Mouse (Mus musculus) left cerebral cortex, postnatal 14 days (tissue): ENCODE data around the gene Rnf166. TPM values are rescaled to one million over a fixed set of nuclear protein-coding genes. Genes with fewer than 3 reads are reported as not detected.

Experiments used
- DNase-seq, 2 experiments: peaks; one replicate each; pipeline ENCODE4 v3.0.0; 2021 to 2022; ENCODE audit warnings: low spot score in 2 of 2, mixed read lengths in 1 of 2
- intact Hi-C: fragments of 180-260 bp; cut with DNase I; formaldehyde crosslinking; loops from one replicate; pipeline ENCODE4 v1.15.1; 2025
- microRNA-seq, 2 experiments: library from miRNA; unstranded; fragments of <30 nt; microRNA quantifications; one replicate each; pipeline ENCODE4 v1.2.0; 2022
- total RNA-seq, 2 experiments: library from RNA; stranded (reverse); gene quantifications; 2 replicates each; pipeline ENCODE4 v1.2.3; 2021

Gene Rnf166
- total RNA-seq, 2 experiments from 2014 or later = 22.4 to 23.2 TPM

GRCm38 (mm10) chr8:122423659-122424058, 52.2 kb downstream of the Rnf166 start:
- DNase-seq = no peak
- intact Hi-C loops = no loop called here

GRCm38 (mm10) chr8:122423217-122423616, 52.6 kb downstream of the Rnf166 start:
- intact Hi-C loops = no loop called here
- DNase-seq = no peak

- DNase-seq = no peak
- intact Hi-C loops = no loop called here
Observed at GRCm38 (mm10) chr8:122421376-122422070, 54.3 kb downstream of the Rnf166 start, which contains the start of gene Il17c. Gene Il17c, plus strand, starts transcription at chr8:122422020.

- intact Hi-C loops = no loop called here
- peak; percentile 37 to 85 for DNase-seq
Observed at GRCm38 (mm10) chr8:122419881-122420555, 55.8 kb downstream of the Rnf166 start.

Small RNA genes within 50 kb of the gene (microRNA-seq; reads per million reads assigned to microRNA genes)
- gene Gm24366 = 0 reads per million in 2 experiments

Other genes starting within 250 kb of the Rnf166 start
- 10 to 100 TPM; 20.4 to 25.2 TPM for gene Zfpm1, start 193.9 kb downstream of the Rnf166 start, total RNA-seq
- gene Trhr2, start 115.3 kb downstream of the Rnf166 start, total RNA-seq = 1 to 10 TPM; 2.3 to 3.0 TPM
- 10 to 100 TPM; 36.0 to 39.4 TPM for gene Zc3h18, start 99.5 kb downstream of the Rnf166 start, total RNA-seq
- not detected for gene Il17c, start 54.0 kb downstream of the Rnf166 start, total RNA-seq
- 1 to 10 TPM; 8.6 to 9.9 TPM for gene Cyba, start 43.1 kb downstream of the Rnf166 start, total RNA-seq
- gene Mvd, start 32.6 kb downstream of the Rnf166 start, total RNA-seq = 10 to 100 TPM; 32.7 to 34.4 TPM
- not detected for gene Snai3, start 15.3 kb downstream of the Rnf166 start, total RNA-seq
- 10 to 100 TPM; 23.9 to 30.9 TPM for gene Ctu2, start 79 bp upstream of the Rnf166 start, total RNA-seq
- gene Piezo1, start 75.3 kb upstream of the Rnf166 start, total RNA-seq = 10 to 100 TPM; 10.1 to 12.2 TPM
- 1 to 10 TPM; 2.2 to 3.5 TPM for gene Cdt1, start 92.0 kb upstream of the Rnf166 start, total RNA-seq
- 10 to 100 TPM; 73.7 to 81.1 TPM for gene Aprt, start 100.8 kb upstream of the Rnf166 start, total RNA-seq
- 10 to 100 TPM in 1 of 2 experiments, 1 to 10 TPM in 1; 9.7 to 10.3 TPM for gene Galns, start 135.4 kb upstream of the Rnf166 start, total RNA-seq
- 10 to 100 TPM; 84.2 to 85.9 TPM for gene Trappc2l, start 135.6 kb upstream of the Rnf166 start, total RNA-seq
- not detected for gene Pabpn1l, start 146.7 kb upstream of the Rnf166 start, total RNA-seq
- 10 to 100 TPM; 27.2 to 29.7 TPM for gene Cbfa2t3, start 223.0 kb upstream of the Rnf166 start, total RNA-seq